Mouse (Mus musculus): Measurements from ENCODE around the gene Plac8.

Gene Plac8

GRCm38 (mm10) chr5:100578863-100579411 lies 6.9 kb upstream of the Plac8 start:
- DNase-seq, result no peak

GRCm38 (mm10) chr5:100574771-100575170 lies 2.7 kb upstream of the Plac8 start:
- DNase-seq, result no peak

GRCm38 (mm10) chr5:100573256-100573655 lies 1.2 kb upstream of the Plac8 start:
- DNase-seq, result no peak

- DNase-seq, result no peak
Observed at GRCm38 (mm10) chr5:100570716-100571115, 1.3 kb downstream of the Plac8 start.

GRCm38 (mm10) chr5:100569997-100570595 lies 1.9 kb downstream of the Plac8 start:
- no peak for DNase-seq

- no peak for DNase-seq
Observed at GRCm38 (mm10) chr5:100569250-100569934, 2.7 kb downstream of the Plac8 start.

GRCm38 (mm10) chr5:100568802-100569201 lies 3.2 kb downstream of the Plac8 start:
- no peak for DNase-seq

GRCm38 (mm10) chr5:100568177-100568576 lies 3.9 kb downstream of the Plac8 start:
- DNase-seq, result no peak

GRCm38 (mm10) chr5:100567258-100568032 lies 4.6 kb downstream of the Plac8 start:
- DNase-seq, result peak; percentile 54

GRCm38 (mm10) chr5:100566798-100567197 lies 5.2 kb downstream of the Plac8 start:
- DNase-seq, result no peak

- no peak for DNase-seq
Observed at GRCm38 (mm10) chr5:100562702-100563101, 9.3 kb downstream of the Plac8 start.

GRCm38 (mm10) chr5:100559357-100559756 lies 12.7 kb downstream of the Plac8 start:
- no peak for DNase-seq

- DNase-seq, result no peak
Observed at GRCm38 (mm10) chr5:100558783-100559182, 13.3 kb downstream of the Plac8 start.

GRCm38 (mm10) chr5:100557537-100557936 lies 14.5 kb downstream of the Plac8 start:
- DNase-seq, result no peak

- DNase-seq, result no peak
Observed at GRCm38 (mm10) chr5:100557019-100557418, 15.0 kb downstream of the Plac8 start.

- no peak for DNase-seq
Observed at GRCm38 (mm10) chr5:100553426-100553825, 18.6 kb downstream of the Plac8 start.

- DNase-seq, result no peak
Observed at GRCm38 (mm10) chr5:100551952-100552351, 20.1 kb downstream of the Plac8 start.

GRCm38 (mm10) chr5:100550151-100550550 lies 21.9 kb downstream of the Plac8 start:
- DNase-seq, result no peak

GRCm38 (mm10) chr5:100549311-100549710 lies 22.7 kb downstream of the Plac8 start:
- DNase-seq, result no peak

GRCm38 (mm10) chr5:100548236-100548635 lies 23.8 kb downstream of the Plac8 start:
- no peak for DNase-seq

- peak; percentile 56 for DNase-seq
Observed at GRCm38 (mm10) chr5:100546294-100547080, 25.6 kb downstream of the Plac8 start.

GRCm38 (mm10) chr5:100536638-100537037 lies 35.4 kb downstream of the Plac8 start:
- peak; percentile 50 for DNase-seq

GRCm38 (mm10) chr5:100535826-100536225 lies 36.2 kb downstream of the Plac8 start:
- DNase-seq, result no peak

Measured in lung, postnatal 10 days (tissue).